ENCODE assay signal across 8 mouse cellular contexts in the genomic region with DNA sequence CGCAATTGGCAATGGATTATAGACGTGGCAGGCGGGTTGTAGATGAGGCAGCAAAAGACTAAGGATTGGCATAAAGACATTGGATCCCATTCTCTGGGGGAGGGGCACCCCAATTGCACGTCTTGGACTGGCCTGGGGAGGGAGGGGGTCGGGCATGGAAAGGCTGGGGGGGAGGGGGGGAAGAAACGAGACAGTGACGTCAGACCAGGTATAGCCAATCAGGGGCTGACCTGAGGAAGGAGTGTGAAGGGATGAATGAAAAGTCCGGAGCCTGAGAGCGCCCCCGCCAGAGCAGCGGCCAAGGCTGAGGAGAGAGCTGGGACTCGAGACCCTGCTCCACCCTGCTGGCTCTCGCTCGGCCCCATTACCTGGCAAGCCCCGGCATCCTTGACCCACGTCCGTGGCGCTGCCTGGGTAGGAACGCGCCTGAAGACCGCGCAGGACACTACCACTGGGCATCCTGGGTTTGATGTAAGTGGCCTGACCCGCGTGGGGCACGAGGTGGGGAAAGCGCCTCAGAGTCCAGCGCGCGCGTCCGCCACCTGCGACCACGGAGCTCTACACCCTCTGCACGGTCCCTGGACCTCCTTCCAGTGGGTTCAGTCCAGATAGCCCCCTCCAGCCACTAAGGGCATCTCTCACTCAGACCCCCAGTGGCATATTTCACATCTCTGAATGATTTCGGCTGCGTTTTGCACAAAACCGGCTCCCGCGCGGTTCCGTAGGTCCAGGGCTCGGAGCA. TPM values are rescaled to one million over a fixed set of nuclear protein-coding genes. Genes with fewer than 3 reads are reported as not detected.
A peak's percentile ranks its signal among the peaks of the same experiment; 100 is the strongest.
DNase-seq lines count a peak whose midpoint lies in the region; ATAC-seq lines count a peak whose summit lies in the region.

No protein-coding gene starts in this region.

- H3K4me2 ChIP-seq in liver, embryonic 15.5 days: peak overlapping the region; percentile 50; the same call in 1 of the 2 replicates

- no peaks in the 10 kb centered on the region for H3K9me3 ChIP-seq in hindbrain, embryonic 10.5 days
- H3K9me3 ChIP-seq in liver, embryonic 15.5 days (replicated peaks): no peaks in the 10 kb centered on the region

- H3K4me1 ChIP-seq in hindbrain, embryonic 10.5 days (replicated peaks): peaks cover 35% of the 10 kb centered on the region
- H3K4me1 ChIP-seq in liver, embryonic 15.5 days (replicated peaks): peaks cover 23% of the 10 kb centered on the region

- H3K4me3 ChIP-seq in hindbrain, embryonic 10.5 days: peak overlapping the region; percentile 50
- 0 out of 2 replicates have a peak overlapping the region, but pooled peaks have one; percentile 32 for H3K4me3 ChIP-seq in liver, embryonic 15.5 days (replicated peaks)

- DNase-seq in layer of hippocampus, adult 11-12 months (ENCODE audit: low spot score): peak; percentile 68
- no peak for DNase-seq in layer of hippocampus, adult 9-10 months (ENCODE audit: low spot score)
- peak; percentile 87 for DNase-seq in cerebellum, adult 8-10 months
- DNase-seq in hindbrain, embryonic 10.5 days (ENCODE audit: low spot score): peak; percentile 50
- DNase-seq in urinary bladder, postnatal 14 days (ENCODE audit: low spot score): no peak
- DNase-seq in thymus, postnatal 25 days: no peak

- H3K9ac ChIP-seq in liver, embryonic 15.5 days: no peak overlapping the region

- peaks cover 3% of the 10 kb centered on the region; the same call in 1 of the 2 replicates for H3K36me3 ChIP-seq in hindbrain, embryonic 10.5 days
- H3K36me3 ChIP-seq in liver, embryonic 15.5 days (replicated peaks): no peaks in the 10 kb centered on the region

- peak overlapping the region; percentile 66 for H3K27ac ChIP-seq in hindbrain, embryonic 10.5 days
- no peak overlapping the region for H3K27ac ChIP-seq in liver, embryonic 15.5 days (replicated peaks)

- 2% methylated on average over 42 of the region's 42 CpGs for WGBS in hindbrain, embryonic 10.5 days
- WGBS in liver, embryonic 15.5 days (ENCODE audit: insufficient replicate concordance): 2% methylated on average over 42 of the region's 42 CpGs

- no peak for ATAC-seq in liver, embryonic 15.5 days (ENCODE audit: insufficient read depth)
- no peak for ATAC-seq in erythroblast, adult 5-6 weeks (replicated peaks; ENCODE audit: low FRiP score, poor library complexity, severe bottlenecking)

- H3K27me3 ChIP-seq in hindbrain, embryonic 10.5 days (ENCODE audit: insufficient read depth, poor library complexity, severe bottlenecking): peaks cover 100% of the 10 kb centered on the region
- peaks cover 98% of the 10 kb centered on the region for H3K27me3 ChIP-seq in liver, embryonic 15.5 days

RNA-seq across cellular contexts. Expression of a gene that starts 40.1 kb away (rescaled TPM):
- polyA plus RNA-seq in hindbrain, embryonic 10.5 days (2016; fragmentation: Nextera tagmentation; extraction: Ambion mirVana): not detected in 2 replicates
- 7.6 and 7.7 TPM in 2 replicates for polyA plus RNA-seq in liver, embryonic 15.5 days (2015; fragmentation: Nextera tagmentation; extraction: Ambion mirVana)
- total RNA-seq in erythroblast, adult 5-6 weeks (2015; ENCODE audit: low replicate concordance): not detected in 2 replicates
- total RNA-seq in erythroblast, adult 5-6 weeks (2017; ENCODE audit: low replicate concordance): not detected in 2 replicates

Comparison
In these comparisons a context has a peak if more than half of its experiments do, and no peak if none do; other contexts are left out.
1. DNase-seq: peak in layer of hippocampus, adult 11-12 months (single experiment), cerebellum, adult 8-10 months (single experiment) and hindbrain, embryonic 10.5 days (single experiment); none in layer of hippocampus, adult 9-10 months (single experiment), urinary bladder, postnatal 14 days (single experiment) and thymus, postnatal 25 days (single experiment).